Mouse (Mus musculus) liver, adult 2 months (tissue): ENCODE data around the gene Fars2.

Experiments used
- CTCF ChIP-seq: fragments of 200-500 bp; IDR thresholded peaks from 2 replicates; pipeline ENCODE4 v1.5.1; 2011; ENCODE audit warnings: low read depth, low read length, control low read depth
- POLR2A ChIP-seq: fragments of 200-500 bp; IDR thresholded peaks from 2 replicates; pipeline ENCODE4 v1.6.1; 2011; ENCODE audit warnings: low read length, control low read depth; ENCODE audit not compliant: insufficient read depth; ENCODE audit errors: extremely low read depth

- TF ChIP-seq CTCF, result no peak
- no peak for TF ChIP-seq POLR2A
Measured at GRCm38 (mm10) chr13:36448565-36448964, 331.4 kb downstream of the Fars2 start.
